Mouse (Mus musculus): Measurements from ENCODE around the gene Tcirg1. TPM values are rescaled to one million over a fixed set of nuclear protein-coding genes. Genes with fewer than 3 reads are reported as not detected.

Tcirg1 gene
- total RNA-seq, 1 experiment: 55.2 TPM

DNA sequence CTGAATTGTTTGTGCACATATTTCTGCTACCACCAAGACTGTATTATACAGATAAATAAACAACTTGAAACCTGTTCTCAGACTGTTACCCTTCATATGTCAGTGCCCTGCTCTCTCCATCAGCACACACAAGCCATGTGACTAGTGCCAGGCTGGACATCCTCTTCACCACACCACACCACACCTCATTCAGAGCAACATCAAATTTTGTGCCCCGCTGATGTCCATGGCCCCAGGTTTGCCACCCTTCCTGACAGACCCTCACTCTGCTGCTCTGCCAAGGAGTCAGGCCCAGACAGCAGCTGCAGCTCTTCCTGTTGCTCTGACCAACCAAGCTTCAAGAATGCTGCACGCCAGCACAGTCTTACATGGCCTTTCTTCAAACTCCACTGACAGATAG, 12.6 kb downstream of the Tcirg1 start:
- TF ChIP-seq CHD2 (IDR thresholded peaks at IDR 0.05; ENCODE audit: low read depth, low read length) (no peak), ZNF384 (IDR thresholded peaks at IDR 0.05; ENCODE audit: low read depth, low read length) (no peak), HCFC1 (IDR thresholded peaks at IDR 0.05; ENCODE audit: borderline replicate concordance, insufficient read depth, low read length) (no peak), MAFK (IDR thresholded peaks at IDR 0.05; ENCODE audit: insufficient read depth, low read depth, low read length) (no peak), ZC3H11A (IDR thresholded peaks at IDR 0.05; ENCODE audit: borderline replicate concordance, low read depth, low read length) (no peak)
- H3K27ac ChIP-seq (ENCODE audit: insufficient read depth, low read depth, low read length, poor library complexity, severe bottlenecking): no peak overlapping the region
- no peak for DNase-seq (ENCODE audit: low read depth, low spot score)
- in situ Hi-C loops (cut with MboI; ENCODE audit: low sequenced_read_pairs in 2 of 2, unreplicated experiment in 2 of 2): no loop called here
- H3K9me3 ChIP-seq (ENCODE audit: control insufficient read depth, insufficient read depth, low read depth, low read length): no peaks in the 10 kb centered on the region
- H3K36me3 ChIP-seq (ENCODE audit: control insufficient read depth, insufficient read depth, low read length, poor library complexity, severe bottlenecking): peaks cover 51% of the 10 kb centered on the region
- H3K4me3 ChIP-seq (ENCODE audit: insufficient read depth in 1 of 2, low read depth in 1 of 2, low read length in 2 of 2, poor library complexity in 1 of 2, severe bottlenecking in 1 of 2): no peak overlapping the region
- peaks cover 0 to 2% of the 10 kb centered on the region in 2 experiments; a peak in 1 of 4 replicates for H3K4me1 ChIP-seq (ENCODE audit: control insufficient read depth in 2 of 2, insufficient read depth in 2 of 2, low read length in 2 of 2, poor library complexity in 1 of 2)
- H3K9ac ChIP-seq (ENCODE audit: insufficient read depth, low read depth, low read length, poor library complexity, severe bottlenecking): no peak overlapping the region

DNA sequence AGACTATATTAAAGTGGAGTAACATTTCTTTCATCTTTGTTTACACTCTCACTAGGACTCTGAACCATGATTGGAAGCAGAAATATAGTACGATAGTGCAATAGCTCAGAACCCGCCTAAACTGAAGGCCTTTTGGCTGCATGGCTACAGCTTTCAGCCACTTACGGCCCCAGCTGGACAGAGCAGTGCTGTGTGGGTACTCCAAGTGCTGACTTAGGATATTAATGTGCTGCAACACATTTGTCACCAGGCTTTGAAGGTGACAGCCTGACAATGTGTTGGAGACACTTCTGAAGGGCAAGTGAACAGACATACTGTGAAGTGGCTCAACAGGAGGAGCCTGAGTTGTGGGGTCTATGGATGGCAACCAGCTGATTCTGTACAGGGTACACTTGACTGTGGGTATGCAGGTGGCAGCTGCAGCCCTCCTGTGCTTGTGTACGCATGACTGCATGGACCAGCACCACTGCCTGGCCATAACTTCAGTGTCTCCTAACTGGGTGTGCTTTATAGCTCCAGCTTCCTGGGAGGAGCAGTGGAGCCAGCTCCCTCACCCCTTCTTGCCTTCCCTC, 13.3 kb downstream of the Tcirg1 start:
- no peak overlapping the region for H3K9ac ChIP-seq (ENCODE audit: insufficient read depth, low read depth, low read length, poor library complexity, severe bottlenecking)
- H3K36me3 ChIP-seq (ENCODE audit: control insufficient read depth, insufficient read depth, low read length, poor library complexity, severe bottlenecking): peaks cover 55% of the 10 kb centered on the region
- H3K4me1 ChIP-seq (ENCODE audit: control insufficient read depth in 2 of 2, insufficient read depth in 2 of 2, low read length in 2 of 2, poor library complexity in 1 of 2): peaks cover 0 to 2% of the 10 kb centered on the region in 2 experiments; a peak in 1 of 4 replicates
- no peaks in the 10 kb centered on the region for H3K9me3 ChIP-seq (ENCODE audit: control insufficient read depth, insufficient read depth, low read depth, low read length)
- no peak overlapping the region for H3K27ac ChIP-seq (ENCODE audit: insufficient read depth, low read depth, low read length, poor library complexity, severe bottlenecking)
- in situ Hi-C loops (cut with MboI; ENCODE audit: low sequenced_read_pairs in 2 of 2, unreplicated experiment in 2 of 2): no loop called here
- H3K4me3 ChIP-seq (ENCODE audit: insufficient read depth in 1 of 2, low read depth in 1 of 2, low read length in 2 of 2, poor library complexity in 1 of 2, severe bottlenecking in 1 of 2): no peak overlapping the region
- no peak for TF ChIP-seq MAFK (IDR thresholded peaks at IDR 0.05; ENCODE audit: insufficient read depth, low read depth, low read length)
- TF ChIP-seq ZC3H11A (IDR thresholded peaks at IDR 0.05; ENCODE audit: borderline replicate concordance, low read depth, low read length): no peak
- TF ChIP-seq HCFC1 (IDR thresholded peaks at IDR 0.05; ENCODE audit: borderline replicate concordance, insufficient read depth, low read length): no peak
- DNase-seq (ENCODE audit: low read depth, low spot score): no peak

- TF ChIP-seq ZC3H11A (IDR thresholded peaks at IDR 0.05; ENCODE audit: borderline replicate concordance, low read depth, low read length) (no peak), CHD2 (IDR thresholded peaks at IDR 0.05; ENCODE audit: low read depth, low read length) (no peak), HCFC1 (IDR thresholded peaks at IDR 0.05; ENCODE audit: borderline replicate concordance, insufficient read depth, low read length) (no peak), ZNF384 (IDR thresholded peaks at IDR 0.05; ENCODE audit: low read depth, low read length) (no peak), MAFK (IDR thresholded peaks at IDR 0.05; ENCODE audit: insufficient read depth, low read depth, low read length) (no peak)
- peaks cover 0 to 2% of the 10 kb centered on the region in 2 experiments; a peak in 1 of 4 replicates for H3K4me1 ChIP-seq (ENCODE audit: control insufficient read depth in 2 of 2, insufficient read depth in 2 of 2, low read length in 2 of 2, poor library complexity in 1 of 2)
- H3K4me3 ChIP-seq (ENCODE audit: insufficient read depth in 1 of 2, low read depth in 1 of 2, low read length in 2 of 2, poor library complexity in 1 of 2, severe bottlenecking in 1 of 2): no peak overlapping the region
- peaks cover 64% of the 10 kb centered on the region for H3K36me3 ChIP-seq (ENCODE audit: control insufficient read depth, insufficient read depth, low read length, poor library complexity, severe bottlenecking)
- no peak overlapping the region for H3K27ac ChIP-seq (ENCODE audit: insufficient read depth, low read depth, low read length, poor library complexity, severe bottlenecking)
- in situ Hi-C loops (cut with MboI; ENCODE audit: low sequenced_read_pairs in 2 of 2, unreplicated experiment in 2 of 2): no loop called here
- H3K9me3 ChIP-seq (ENCODE audit: control insufficient read depth, insufficient read depth, low read depth, low read length): no peaks in the 10 kb centered on the region
- DNase-seq (ENCODE audit: low read depth, low spot score): no peak
- H3K9ac ChIP-seq (ENCODE audit: insufficient read depth, low read depth, low read length, poor library complexity, severe bottlenecking): no peak overlapping the region
Observed at GRCm38 (mm10) chr19:3890181-3890580, 16.8 kb downstream of the Tcirg1 start.

- Histone ChIP-seq H3K9ac (ENCODE audit: insufficient read depth, low read depth, low read length, poor library complexity, severe bottlenecking) (no peak overlapping the region), H3K36me3 (ENCODE audit: control insufficient read depth, insufficient read depth, low read length, poor library complexity, severe bottlenecking) (peaks cover 65% of the 10 kb centered on the region), H3K4me1 (ENCODE audit: control insufficient read depth in 2 of 2, insufficient read depth in 2 of 2, low read length in 2 of 2, poor library complexity in 1 of 2) (no peaks in the 10 kb centered on the region), H3K27ac (ENCODE audit: insufficient read depth, low read depth, low read length, poor library complexity, severe bottlenecking) (no peak overlapping the region), H3K4me3 (ENCODE audit: insufficient read depth in 1 of 2, low read depth in 1 of 2, low read length in 2 of 2, poor library complexity in 1 of 2, severe bottlenecking in 1 of 2) (no peak overlapping the region), H3K9me3 (ENCODE audit: control insufficient read depth, insufficient read depth, low read depth, low read length) (no peaks in the 10 kb centered on the region)
- no peak for TF ChIP-seq CHD2 (IDR thresholded peaks at IDR 0.05; ENCODE audit: low read depth, low read length)
- no peak for TF ChIP-seq MAFK (IDR thresholded peaks at IDR 0.05; ENCODE audit: insufficient read depth, low read depth, low read length)
- no peak for TF ChIP-seq ZNF384 (IDR thresholded peaks at IDR 0.05; ENCODE audit: low read depth, low read length)
- no peak for TF ChIP-seq HCFC1 (IDR thresholded peaks at IDR 0.05; ENCODE audit: borderline replicate concordance, insufficient read depth, low read length)
- no peak for TF ChIP-seq ZC3H11A (IDR thresholded peaks at IDR 0.05; ENCODE audit: borderline replicate concordance, low read depth, low read length)
- DNase-seq (ENCODE audit: low read depth, low spot score): no peak
- in situ Hi-C loops (cut with MboI; ENCODE audit: low sequenced_read_pairs in 2 of 2, unreplicated experiment in 2 of 2): no loop called here
Observed at GRCm38 (mm10) chr19:3889096-3889495, 17.8 kb downstream of the Tcirg1 start.
